Mouse (Mus musculus) forebrain, embryonic 16.5 days (tissue): Measurements from ENCODE around the gene Best2. TPM values are rescaled to one million over a fixed set of nuclear protein-coding genes. Genes with fewer than 3 reads are reported as not detected.

ENCODE experiments used
- ATAC-seq: fragments of 200-750 bp; cut with Nextera tagmentation; 2 replicates; pipeline ENCODE4 v1.8.0; 2017; ENCODE audit warnings: mild to moderate bottlenecking, moderate library complexity
- H3K27ac ChIP-seq: fragments of 300-500 bp; sonication (generic); 2 replicates; pipeline ENCODE4 v1.5.1; 2014; ENCODE audit warnings: low read length, control low read depth
- H3K27me3 ChIP-seq: fragments of 300-500 bp; sonication (generic); replicated peaks from 2 replicates; pipeline ENCODE4 v1.6.1; 2014; ENCODE audit warnings: low read length; ENCODE audit not compliant: control insufficient read depth, insufficient read depth
- H3K36me3 ChIP-seq: fragments of 300-500 bp; sonication (generic); 2 replicates; pipeline ENCODE4 v1.6.1; 2014; ENCODE audit not compliant: control insufficient read depth, insufficient read depth
- H3K4me1 ChIP-seq: fragments of 300-500 bp; sonication (generic); replicated peaks from 2 replicates; pipeline ENCODE4 v1.6.1; 2014; ENCODE audit warnings: low read length; ENCODE audit not compliant: control insufficient read depth, insufficient read depth
- H3K4me2 ChIP-seq: fragments of 300-500 bp; sonication (generic); 2 replicates; pipeline ENCODE4 v1.6.1; 2014; ENCODE audit warnings: mild to moderate bottlenecking, low read length, control low read depth
- H3K4me3 ChIP-seq: fragments of 300-500 bp; sonication (generic); replicated peaks from 2 replicates; pipeline ENCODE4 v1.5.1; 2014; ENCODE audit warnings: mild to moderate bottlenecking, low read length, control low read depth
- H3K9ac ChIP-seq: fragments of 300-500 bp; sonication (generic); replicated peaks from 2 replicates; pipeline ENCODE4 v1.6.1; 2014; ENCODE audit warnings: low read depth, low read length, control low read depth
- H3K9me3 ChIP-seq: fragments of 300-500 bp; sonication (generic); 2 replicates; pipeline ENCODE4 v1.6.1; 2016; ENCODE audit warnings: low read length; ENCODE audit not compliant: control insufficient read depth
- WGBS: fragments of 180-500 bp; shearing (Covaris S2); extraction: QIAGEN DNeasy Blood & Tissue Kit; methylation state at CpG from one replicate; pipeline ENCODE4 v1.1.7; 2014; 5-methylcytosine and 5-hydroxymethylcytosine counted together
- polyA plus RNA-seq: library from polyadenylated mRNA; unstranded; fragments of >200 nt; fragmentation: Nextera tagmentation; extraction: Ambion mirVana; gene quantifications from 2 replicates; pipeline ENCODE4 v1.2.1, GENCODE M21; 2015

Gene Best2
- polyA plus RNA-seq = not detected in 2 replicates

GRCm38 (mm10) chr8:85014431-85014830 lies at the start of gene Best2:
Gene Best2 (minus strand): TSS chr8:85014531.
- peaks cover 15% of the 10 kb centered on the region for H3K27me3 ChIP-seq
- no peaks in the 10 kb centered on the region for H3K9me3 ChIP-seq
- H3K4me3 ChIP-seq = peak within 1 kb of the TSS; percentile 37
- whole genome bisulfite sequencing = 70% methylated on average over 2 of the region's 2 CpGs
- no peak within 1 kb of the TSS for H3K27ac ChIP-seq
- peaks cover 17% of the 10 kb centered on the region for H3K36me3 ChIP-seq
- peak within 1 kb of the TSS; percentile 64 for H3K9ac ChIP-seq
- H3K4me1 ChIP-seq = peaks cover 5% of the 10 kb centered on the region
- peak within 1 kb of the TSS; percentile 63 for H3K4me2 ChIP-seq
- ATAC-seq = no peak

- Histone ChIP-seq H3K27me3 (no peaks in the 10 kb centered on the region), H3K9ac (no peak overlapping the region), H3K4me2 (no peak overlapping the region), H3K9me3 (no peaks in the 10 kb centered on the region), H3K4me1 (peaks cover 22% of the 10 kb centered on the region), H3K4me3 (no peak overlapping the region), H3K36me3 (0 out of 2 replicates have a peak, but pooled peaks cover 2% of the 10 kb centered on the region), H3K27ac (no peak overlapping the region)
- ATAC-seq = no peak
- 94% methylated on average over 4 of the region's 4 CpGs for WGBS
These were observed 48.3 kb upstream of the Best2 start for GRCm38 (mm10) chr8:85062603-85063002.

GRCm38 (mm10) chr8:85059879-85060616 lies 45.7 kb upstream of the Best2 start, which contains the start of gene Fbxw9:
Gene Fbxw9 (plus strand): TSS chr8:85060055.
- peak; percentile 94 for ATAC-seq
- H3K9ac ChIP-seq = peak within 1 kb of the TSS; percentile 76
- H3K4me3 ChIP-seq = peak within 1 kb of the TSS; percentile 84
- peaks cover 22% of the 10 kb centered on the region for H3K4me1 ChIP-seq
- H3K27me3 ChIP-seq = no peaks in the 10 kb centered on the region
- peak within 1 kb of the TSS; percentile 53; the same call in 1 of the 2 replicates for H3K27ac ChIP-seq
- WGBS = 0% methylated on average over 52 of the region's 53 CpGs
- no peaks in the 10 kb centered on the region for H3K9me3 ChIP-seq
- peaks cover 3% of the 10 kb centered on the region; the same call in 1 of the 2 replicates for H3K36me3 ChIP-seq
- H3K4me2 ChIP-seq = peak within 1 kb of the TSS; percentile 96

- H3K9me3 ChIP-seq = no peaks in the 10 kb centered on the region
- H3K27me3 ChIP-seq = no peaks in the 10 kb centered on the region
- WGBS = 83% methylated on average over 7 of the region's 7 CpGs
- ATAC-seq = no peak
- peaks cover 21% of the 10 kb centered on the region for H3K4me1 ChIP-seq
- no peak overlapping the region for H3K4me2 ChIP-seq
- H3K9ac ChIP-seq = no peak overlapping the region
- no peak overlapping the region for H3K27ac ChIP-seq
- no peak overlapping the region for H3K4me3 ChIP-seq
- H3K36me3 ChIP-seq = peaks cover 26% of the 10 kb centered on the region
These were observed 43.0 kb upstream of the Best2 start for GRCm38 (mm10) chr8:85057367-85057766.

- H3K27me3 ChIP-seq = no peaks in the 10 kb centered on the region
- no peaks in the 10 kb centered on the region for H3K9me3 ChIP-seq
- ATAC-seq = no peak
- no peak overlapping the region for H3K4me2 ChIP-seq
- peaks cover 5% of the 10 kb centered on the region for H3K4me1 ChIP-seq
- 93% methylated on average over 6 of the region's 6 CpGs for WGBS
- no peak overlapping the region for H3K4me3 ChIP-seq
- no peak overlapping the region for H3K27ac ChIP-seq
- H3K36me3 ChIP-seq = peaks cover 28% of the 10 kb centered on the region
- no peak overlapping the region for H3K9ac ChIP-seq
These were observed 29.3 kb upstream of the Best2 start for GRCm38 (mm10) chr8:85043619-85044018.

GRCm38 (mm10) chr8:85037681-85038531 lies 23.6 kb upstream of the Best2 start:
- H3K4me2 ChIP-seq = peak overlapping the region; percentile 97
- H3K27me3 ChIP-seq = no peaks in the 10 kb centered on the region
- H3K9me3 ChIP-seq = no peaks in the 10 kb centered on the region
- H3K27ac ChIP-seq = peak overlapping the region; percentile 99
- peak overlapping the region; percentile 91 for H3K9ac ChIP-seq
- H3K4me3 ChIP-seq = peak overlapping the region; percentile 80
- under 1% methylated on average over 54 of the region's 57 CpGs for whole genome bisulfite sequencing
- H3K36me3 ChIP-seq = peaks cover 7% of the 10 kb centered on the region
- ATAC-seq = no peak
- H3K4me1 ChIP-seq = peaks cover 26% of the 10 kb centered on the region

GRCm38 (mm10) chr8:85037366-85037680 lies 23.0 kb upstream of the Best2 start:
- peaks cover 26% of the 10 kb centered on the region for H3K4me1 ChIP-seq
- no peaks in the 10 kb centered on the region for H3K9me3 ChIP-seq
- H3K27me3 ChIP-seq = no peaks in the 10 kb centered on the region
- 0% methylated on average over 14 of the region's 14 CpGs for WGBS
- peaks cover 10% of the 10 kb centered on the region for H3K36me3 ChIP-seq
- peak overlapping the region; percentile 91 for H3K9ac ChIP-seq
- ATAC-seq = peak; percentile 54
- H3K4me2 ChIP-seq = peak overlapping the region; percentile 97
- H3K4me3 ChIP-seq = peak overlapping the region; percentile 80
- peak overlapping the region; percentile 99 for H3K27ac ChIP-seq

- H3K36me3 ChIP-seq = peaks cover 12% of the 10 kb centered on the region
- peak; percentile 89 for ATAC-seq
- H3K4me2 ChIP-seq = peak within 1 kb of the TSS; percentile 97
- no peaks in the 10 kb centered on the region for H3K27me3 ChIP-seq
- peak within 1 kb of the TSS; percentile 91 for H3K9ac ChIP-seq
- peak within 1 kb of the TSS; percentile 80 for H3K4me3 ChIP-seq
- H3K4me1 ChIP-seq = peaks cover 26% of the 10 kb centered on the region
- under 1% methylated on average over 59 of the region's 59 CpGs for WGBS
- H3K27ac ChIP-seq = peak within 1 kb of the TSS; percentile 99
- H3K9me3 ChIP-seq = no peaks in the 10 kb centered on the region
These were observed 22.5 kb upstream of the Best2 start, which contains the start of gene Tnpo2 for GRCm38 (mm10) chr8:85036718-85037365. Gene Tnpo2 (plus strand): TSS chr8:85036915.

- Histone ChIP-seq H3K9ac (peak overlapping the region; percentile 72), H3K4me3 (peak overlapping the region; percentile 80), H3K36me3 (peaks cover 14% of the 10 kb centered on the region), H3K4me1 (peaks cover 26% of the 10 kb centered on the region), H3K27ac (peak overlapping the region; percentile 86), H3K27me3 (no peaks in the 10 kb centered on the region), H3K4me2 (peak overlapping the region; percentile 85), H3K9me3 (no peaks in the 10 kb centered on the region)
- WGBS = 0% methylated on average over 9 of the region's 9 CpGs
- ATAC-seq = peak; percentile 46
These were observed 22.0 kb upstream of the Best2 start for GRCm38 (mm10) chr8:85036381-85036717.
